Mouse (Mus musculus) kidney, embryonic 16.5 days (tissue): ENCODE measurements around the gene Cldn9. TPM values are rescaled to one million over a fixed set of nuclear protein-coding genes. Genes with fewer than 3 reads are reported as not detected.

ENCODE experiments used
- ATAC-seq: fragments of 200-750 bp; cut with Nextera tagmentation; 2 replicates; pipeline ENCODE4 v1.8.0; 2017; ENCODE audit warnings: moderate TSS enrichment; ENCODE audit not compliant: low FRiP score, low TSS enrichment
- H3K27ac ChIP-seq: fragments of 300-500 bp; sonication (generic); 2 replicates; pipeline ENCODE4 v1.5.1; 2014; ENCODE audit warnings: low read length
- H3K27me3 ChIP-seq: fragments of 300-500 bp; sonication (generic); 2 replicates; pipeline ENCODE4 v1.6.1; 2014; ENCODE audit warnings: low read length, control low read depth, mixed read lengths; ENCODE audit not compliant: insufficient read depth
- H3K36me3 ChIP-seq: fragments of 300-500 bp; sonication (generic); 2 replicates; pipeline ENCODE4 v1.6.1; 2014; ENCODE audit warnings: low read length, control low read depth, mixed read lengths; ENCODE audit not compliant: insufficient read depth
- H3K4me1 ChIP-seq: fragments of 300-500 bp; sonication (generic); 2 replicates; pipeline ENCODE4 v1.6.1; 2014; ENCODE audit warnings: low read length, control low read depth, mixed read lengths; ENCODE audit not compliant: insufficient read depth
- H3K4me2 ChIP-seq: fragments of 300-500 bp; sonication (generic); replicated peaks from 2 replicates; pipeline ENCODE4 v1.6.1; 2014; ENCODE audit warnings: low read depth, low read length
- H3K4me3 ChIP-seq: fragments of 300-500 bp; sonication (generic); 2 replicates; pipeline ENCODE4 v1.5.1; 2014; ENCODE audit warnings: mild to moderate bottlenecking, low read length
- H3K9ac ChIP-seq: fragments of 300-500 bp; sonication (generic); replicated peaks from 2 replicates; pipeline ENCODE4 v1.6.1; 2014; ENCODE audit warnings: low read length
- H3K9me3 ChIP-seq: fragments of 300-500 bp; sonication (generic); 2 replicates; pipeline ENCODE4 v1.6.1; 2016; ENCODE audit warnings: low read length, control low read depth
- WGBS: fragments of 180-500 bp; shearing (Covaris S2); extraction: QIAGEN DNeasy Blood & Tissue Kit; methylation state at CpG from one replicate; pipeline ENCODE4 v1.1.7; 2014; 5-methylcytosine and 5-hydroxymethylcytosine counted together
- polyA plus RNA-seq: library from polyadenylated mRNA; unstranded; fragments of >200 nt; fragmentation: Nextera tagmentation; extraction: Ambion mirVana; gene quantifications from 2 replicates; pipeline ENCODE4 v1.2.1, GENCODE M21; 2015

Gene Cldn9
- polyA plus RNA-seq, 1 experiment from 2014 or later: 63.5 TPM

- H3K4me1 ChIP-seq: peaks cover 38% of the 10 kb centered on the region
- H3K9me3 ChIP-seq: no peaks in the 10 kb centered on the region
- H3K9ac ChIP-seq: peak overlapping the region; percentile 82
- peaks cover 11% of the 10 kb centered on the region for H3K27me3 ChIP-seq
- no peak; the same call in 1 of the 2 replicates for ATAC-seq
- peak overlapping the region; percentile 89 for H3K27ac ChIP-seq
- peak overlapping the region; percentile 91 for H3K4me2 ChIP-seq
- H3K36me3 ChIP-seq: peaks cover 4% of the 10 kb centered on the region
- H3K4me3 ChIP-seq: peak overlapping the region; percentile 63
- 30% methylated on average over 9 of the region's 9 CpGs for WGBS
Measured at GRCm38 (mm10) chr17:23674271-23674952, 9.4 kb downstream of the Cldn9 start.

- peak within 1 kb of the TSS; percentile 82 for H3K9ac ChIP-seq
- H3K4me2 ChIP-seq: peak within 1 kb of the TSS; percentile 91
- H3K27ac ChIP-seq: peak within 1 kb of the TSS; percentile 89
- peak within 1 kb of the TSS; percentile 63 for H3K4me3 ChIP-seq
- under 1% methylated on average over 45 of the region's 45 CpGs for WGBS
- H3K27me3 ChIP-seq: peaks cover 2% of the 10 kb centered on the region
- no peaks in the 10 kb centered on the region for H3K9me3 ChIP-seq
- H3K36me3 ChIP-seq: peaks cover 10% of the 10 kb centered on the region
- peaks cover 38% of the 10 kb centered on the region for H3K4me1 ChIP-seq
- peak; percentile 93 for ATAC-seq
Measured at GRCm38 (mm10) chr17:23673424-23674073, 10.3 kb downstream of the Cldn9 start, which contains the start of the genes Hcfc1r1 and Thoc6. Gene Hcfc1r1, plus strand, starts transcription at chr17:23673596. Gene Thoc6, minus strand, starts transcription at chr17:23673882.

GRCm38 (mm10) chr17:23672761-23673160 lies 11.1 kb downstream of the Cldn9 start:
- Histone ChIP-seq H3K4me1 (peaks cover 38% of the 10 kb centered on the region), H3K4me2 (peak overlapping the region; percentile 91), H3K9me3 (no peaks in the 10 kb centered on the region), H3K27me3 (peaks cover 2% of the 10 kb centered on the region; the same call in 1 of the 2 replicates), H3K4me3 (peak overlapping the region; percentile 63), H3K27ac (no peak overlapping the region), H3K9ac (0 out of 2 replicates have a peak overlapping the region, but pooled peaks have one; percentile 2), H3K36me3 (peaks cover 10% of the 10 kb centered on the region)
- WGBS: 60% methylated on average over 3 of the region's 3 CpGs
- ATAC-seq: no peak

GRCm38 (mm10) chr17:23671519-23671918 lies 12.3 kb downstream of the Cldn9 start:
- H3K4me3 ChIP-seq: no peak overlapping the region
- no peak overlapping the region for H3K4me2 ChIP-seq
- H3K4me1 ChIP-seq: peaks cover 33% of the 10 kb centered on the region
- no peaks in the 10 kb centered on the region for H3K9me3 ChIP-seq
- H3K27me3 ChIP-seq: peaks cover 2% of the 10 kb centered on the region; the same call in 1 of the 2 replicates
- peaks cover 20% of the 10 kb centered on the region for H3K36me3 ChIP-seq
- H3K9ac ChIP-seq: no peak overlapping the region
- 89% methylated on average over 3 of the region's 3 CpGs for WGBS
- ATAC-seq: no peak
- H3K27ac ChIP-seq: no peak overlapping the region

GRCm38 (mm10) chr17:23670516-23671074 lies 13.2 kb downstream of the Cldn9 start:
- Histone ChIP-seq H3K4me3 (no peak overlapping the region), H3K4me2 (no peak overlapping the region), H3K27me3 (no peaks in the 10 kb centered on the region), H3K27ac (no peak overlapping the region), H3K4me1 (peaks cover 24% of the 10 kb centered on the region), H3K36me3 (peaks cover 24% of the 10 kb centered on the region), H3K9me3 (no peaks in the 10 kb centered on the region), H3K9ac (no peak overlapping the region)
- ATAC-seq: no peak
- WGBS: 94% methylated on average over 7 of the region's 7 CpGs

- Histone ChIP-seq H3K9ac (no peak overlapping the region), H3K4me2 (no peak overlapping the region)
- WGBS: 82% methylated on average over 13 of the region's 14 CpGs
Measured at GRCm38 (mm10) chr17:23665511-23665910, 18.3 kb downstream of the Cldn9 start.

GRCm38 (mm10) chr17:23664556-23665021 lies 19.2 kb downstream of the Cldn9 start:
- H3K36me3 ChIP-seq: peaks cover 21% of the 10 kb centered on the region
- no peaks in the 10 kb centered on the region for H3K9me3 ChIP-seq
- no peak overlapping the region for H3K4me2 ChIP-seq
- H3K27me3 ChIP-seq: peaks cover 35% of the 10 kb centered on the region
- H3K4me3 ChIP-seq: no peak overlapping the region
- ATAC-seq: peak; percentile 32; the same call in 1 of the 2 replicates
- H3K27ac ChIP-seq: no peak overlapping the region
- WGBS: 7% methylated on average over 5 of the region's 5 CpGs
- peak overlapping the region; percentile 23; the same call in 1 of the 2 replicates for H3K9ac ChIP-seq
- H3K4me1 ChIP-seq: peaks cover 5% of the 10 kb centered on the region; the same call in 1 of the 2 replicates

More at GRCm38 (mm10) chr17:23665511-23665910, 18.3 kb downstream of the Cldn9 start:
- H3K27me3 ChIP-seq: peaks cover 26% of the 10 kb centered on the region
- ATAC-seq: no peak
- 0 out of 2 replicates have a peak, but pooled peaks cover 5% of the 10 kb centered on the region for H3K4me1 ChIP-seq
- no peaks in the 10 kb centered on the region for H3K9me3 ChIP-seq
- H3K27ac ChIP-seq: no peak overlapping the region
- peaks cover 24% of the 10 kb centered on the region for H3K36me3 ChIP-seq
- H3K4me3 ChIP-seq: no peak overlapping the region

GRCm38 (mm10) chr17:23661526-23661925 lies 22.3 kb downstream of the Cldn9 start:
- H3K4me1 ChIP-seq: peaks cover 5% of the 10 kb centered on the region; the same call in 1 of the 2 replicates
- no peaks in the 10 kb centered on the region for H3K9me3 ChIP-seq
- H3K27ac ChIP-seq: no peak overlapping the region
- H3K4me2 ChIP-seq: peak overlapping the region; percentile 21; the same call in 1 of the 2 replicates
- WGBS: 2% methylated on average over 9 of the region's 9 CpGs
- peaks cover 4% of the 10 kb centered on the region; the same call in 1 of the 2 replicates for H3K36me3 ChIP-seq
- peaks cover 35% of the 10 kb centered on the region for H3K27me3 ChIP-seq
- no peak overlapping the region for H3K4me3 ChIP-seq
- no peak overlapping the region for H3K9ac ChIP-seq
- no peak for ATAC-seq

GRCm38 (mm10) chr17:23660876-23661200 lies 23.0 kb downstream of the Cldn9 start:
- peaks cover 5% of the 10 kb centered on the region; the same call in 1 of the 2 replicates for H3K4me1 ChIP-seq
- H3K9me3 ChIP-seq: no peaks in the 10 kb centered on the region
- ATAC-seq: no peak
- H3K27ac ChIP-seq: no peak overlapping the region
- H3K4me3 ChIP-seq: peak overlapping the region; percentile 47
- peak overlapping the region; percentile 38; the same call in 1 of the 2 replicates for H3K9ac ChIP-seq
- H3K4me2 ChIP-seq: peak overlapping the region; percentile 56
- H3K27me3 ChIP-seq: peaks cover 35% of the 10 kb centered on the region
- 1% methylated on average over 14 of the region's 14 CpGs for WGBS
- H3K36me3 ChIP-seq: no peaks in the 10 kb centered on the region
